Mouse (Mus musculus) cerebellum, postnatal 10 days (tissue): ENCODE data around the gene Olfr641.

ENCODE experiments used
- DNase-seq, 2 experiments: peaks; one replicate each; pipeline ENCODE4 v3.0.0; 2021; ENCODE audit warnings: mixed read lengths in 2 of 2

The Olfr641 gene

GRCm38 (mm10) chr7:104035145-104035544 lies at the start of gene Olfr641:
Gene Olfr641, plus strand, starts transcription at chr7:104035445.
- DNase-seq, result no peak

- no peak for DNase-seq
These were observed 36.8 kb upstream of the Olfr641 start, which contains the start of gene Olfr638 for GRCm38 (mm10) chr7:103998446-103998845. Gene Olfr638, plus strand, starts transcription at chr7:103998746.

DNA sequence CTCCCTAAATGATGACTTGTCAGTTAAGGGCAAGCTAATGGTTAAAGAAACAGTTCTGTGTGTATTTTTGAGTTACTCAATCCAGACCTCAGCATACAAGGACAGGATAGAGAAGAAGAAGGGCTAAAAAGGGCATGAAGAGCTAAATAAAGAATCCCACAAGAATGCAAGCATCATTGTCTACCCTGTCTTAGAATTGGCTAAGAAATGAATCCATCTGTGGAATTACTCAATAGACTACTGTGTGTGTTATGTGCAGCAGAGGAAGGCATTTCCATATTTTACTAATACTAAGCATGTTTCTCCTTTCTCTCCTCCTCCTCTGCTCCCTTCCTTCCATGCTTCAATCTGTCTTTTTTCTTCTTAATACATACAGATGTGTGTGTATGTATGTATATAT lies 36.1 kb upstream of the Olfr641 start:
- no peak for DNase-seq

DNA sequence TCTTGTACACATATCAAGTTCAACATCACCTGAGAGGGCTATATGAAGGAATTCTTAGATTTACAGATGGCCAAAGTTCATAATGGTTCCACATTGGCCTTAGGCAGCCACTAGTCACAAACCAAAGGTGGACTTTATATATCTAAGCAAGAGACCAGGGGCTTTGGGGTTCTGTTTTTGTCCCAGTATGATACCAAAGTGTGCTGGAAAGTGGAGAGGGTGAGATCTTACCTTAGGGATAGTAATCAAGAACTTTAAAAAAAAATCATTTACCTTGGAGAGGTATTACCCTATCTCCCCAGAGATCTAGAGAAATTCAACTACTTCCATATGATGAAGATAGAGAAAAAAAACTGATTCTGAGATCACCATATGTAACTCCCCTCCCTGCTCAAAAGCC lies 18.0 kb upstream of the Olfr641 start, which contains the start of gene Olfr639:
Gene Olfr639, minus strand, starts transcription at position 101 of the 400 bp plus-strand sequence.
- no peak for DNase-seq

- no peak for DNase-seq
These were observed 16.3 kb upstream of the Olfr641 start for GRCm38 (mm10) chr7:104018953-104019352.

GRCm38 (mm10) chr7:104021651-104022050 lies 13.6 kb upstream of the Olfr641 start:
- DNase-seq, result no peak

DNA sequence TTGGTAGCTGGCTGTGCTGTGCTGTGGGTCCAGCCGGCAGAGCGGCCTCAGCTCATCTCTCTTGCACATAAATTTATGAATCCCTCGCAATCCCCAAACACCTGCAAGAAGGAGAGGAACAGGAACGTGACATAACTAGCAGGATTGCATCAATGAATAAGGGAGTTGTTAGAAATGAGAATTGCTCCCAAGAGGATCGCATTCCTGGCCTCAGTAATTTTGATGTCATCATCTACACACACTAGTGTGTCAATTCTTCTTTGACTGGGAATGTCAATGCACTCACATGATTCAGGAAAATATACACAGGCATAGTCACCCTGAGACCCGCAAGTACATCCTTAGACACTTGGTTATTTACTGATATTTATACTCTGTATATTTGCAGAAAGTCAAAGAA lies 9.8 kb upstream of the Olfr641 start, which contains the start of gene Olfr640:
Gene Olfr640, minus strand, starts transcription at position 101 of the 400 bp plus-strand sequence.
- no peak for DNase-seq

GRCm38 (mm10) chr7:104026978-104027377 lies 8.3 kb upstream of the Olfr641 start:
- DNase-seq, result no peak

DNA sequence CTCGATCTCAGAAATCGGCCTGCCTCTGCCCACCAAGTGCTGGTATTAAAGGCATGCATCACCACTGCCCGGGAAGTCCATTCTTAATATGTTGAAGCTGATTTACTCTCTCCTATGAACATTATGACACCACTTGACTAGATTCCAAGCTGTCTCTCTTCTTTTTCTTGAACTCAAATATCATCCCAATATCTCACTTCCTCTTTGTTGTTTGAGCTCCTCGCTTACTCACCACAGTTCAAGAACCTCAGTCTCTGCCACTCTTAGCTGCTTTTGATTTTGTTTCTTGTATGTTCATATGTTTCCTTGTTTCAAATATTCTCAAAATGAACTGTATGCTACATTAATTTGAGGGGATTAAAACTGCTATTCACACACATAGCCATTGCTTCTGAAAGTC lies 15.5 kb downstream of the Olfr641 start:
- no peak for DNase-seq

DNA sequence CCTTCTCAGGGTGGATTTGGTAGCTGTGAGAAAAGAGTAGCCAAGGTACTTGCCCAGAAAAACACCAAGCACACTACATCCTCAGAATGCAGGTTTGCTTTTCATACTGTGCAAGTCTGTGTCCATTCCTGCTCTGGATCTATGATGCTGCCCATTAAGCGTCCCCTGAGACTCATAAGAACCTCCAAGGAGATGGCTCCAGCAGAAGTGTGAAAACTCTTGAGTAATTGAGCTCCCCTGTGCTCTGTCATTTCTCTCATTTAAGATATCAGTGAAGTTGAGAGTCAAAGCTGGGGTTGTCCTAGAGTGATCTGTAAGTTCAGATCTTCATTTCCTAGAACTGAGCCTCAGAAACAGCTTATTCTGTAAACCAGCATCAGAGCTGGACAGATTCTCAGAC lies 17.3 kb downstream of the Olfr641 start, which contains the start of gene Olfr642:
Gene Olfr642, minus strand, starts transcription at position 101 of the 400 bp plus-strand sequence.
- DNase-seq, result no peak

DNA sequence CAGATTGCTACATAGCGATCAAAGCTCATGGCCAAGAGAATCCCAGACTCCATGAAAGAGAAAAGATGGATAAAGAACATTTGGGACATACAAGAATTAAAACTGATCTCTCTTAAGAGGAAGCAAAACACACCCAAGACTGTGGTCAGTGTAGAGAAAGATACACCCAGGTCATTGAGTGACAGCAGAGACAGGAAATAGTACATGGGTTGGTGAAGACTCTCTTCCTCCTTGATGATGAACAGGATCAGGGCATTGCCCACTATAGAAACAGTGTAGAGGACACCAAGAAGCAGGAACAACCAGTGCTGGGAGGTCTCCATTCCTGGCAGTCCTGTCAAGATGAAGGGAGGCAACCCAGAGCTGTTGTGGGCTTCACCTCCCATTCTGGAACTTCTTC lies 24.0 kb downstream of the Olfr641 start:
- no peak for DNase-seq

DNA sequence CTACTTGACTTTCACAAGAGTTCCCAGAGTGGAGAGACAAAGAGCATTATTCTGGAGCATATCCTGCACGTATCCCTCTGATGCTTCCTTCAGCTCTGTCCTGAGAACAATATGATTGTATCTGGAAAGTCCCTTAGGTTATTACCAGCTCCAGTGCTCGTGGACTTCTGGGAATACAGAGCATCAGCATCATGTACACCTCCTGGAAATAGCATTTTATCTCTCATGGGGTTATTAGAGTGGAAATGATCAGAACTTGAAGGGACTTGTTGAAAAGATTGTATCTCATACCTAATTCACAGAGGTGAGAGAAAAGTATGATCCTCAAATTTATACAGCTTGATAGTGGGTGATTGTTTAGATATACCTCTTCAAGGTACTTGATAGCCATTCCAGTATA lies 26.1 kb downstream of the Olfr641 start, which contains the start of gene 4930516K23Rik:
Gene 4930516K23Rik, minus strand, starts transcription at position 101 of the 400 bp plus-strand sequence.
- DNase-seq, result no peak

GRCm38 (mm10) chr7:104071769-104072168 lies 36.5 kb downstream of the Olfr641 start, which contains the start of gene Olfr644:
Gene Olfr644, minus strand, starts transcription at chr7:104071869.
- no peak for DNase-seq

- DNase-seq, result no peak
These were observed 50.1 kb downstream of the Olfr641 start, which contains the start of gene Olfr645 for GRCm38 (mm10) chr7:104085365-104085764. Gene Olfr645, minus strand, starts transcription at chr7:104085465.
